Comparison of ENCODE assay signal across 19 mouse cellular contexts in genomic region chr7:36091132-36091531, GRCm38 (mm10).
"Had no signal": no experiment of that assay in that cellular context is flagged by ENCODE, and none has a peak within 500 bp of the region (broad histone marks: within the 10 kb centered on the region; RNA-seq: fewer than 3 reads in every experiment).

No protein-coding gene starts in this region.

- H3K9ac ChIP-seq: limb, embryonic 13.5 days; liver, embryonic 12.5 days; liver, embryonic 15.5 days; midbrain, embryonic 12.5 days; midbrain, embryonic 15.5 days; neural tube, embryonic 12.5 days; neural tube, embryonic 15.5 days had no signal

- H3K4me1 ChIP-seq: liver, embryonic 12.5 days; liver, embryonic 15.5 days; neural tube, embryonic 12.5 days; neural tube, embryonic 15.5 days had no signal

- ATAC-seq: liver, embryonic 12.5 days; midbrain, embryonic 15.5 days had no signal

- H3K9me3 ChIP-seq: limb, embryonic 13.5 days; liver, embryonic 15.5 days; midbrain, embryonic 12.5 days; midbrain, embryonic 15.5 days; neural tube, embryonic 12.5 days; neural tube, embryonic 15.5 days had no signal

- H3K4me2 ChIP-seq: liver, embryonic 12.5 days; liver, embryonic 15.5 days; midbrain, embryonic 12.5 days; midbrain, embryonic 15.5 days; neural tube, embryonic 12.5 days; neural tube, embryonic 15.5 days had no signal

- H3K27me3 ChIP-seq: limb, embryonic 13.5 days; liver, embryonic 12.5 days; liver, embryonic 15.5 days; midbrain, embryonic 12.5 days; midbrain, embryonic 15.5 days; neural tube, embryonic 12.5 days; neural tube, embryonic 15.5 days had no signal

- DNase-seq: kidney, postnatal 14 days; left cerebral cortex, postnatal 4 days; liver; lung, adult 2 months; right cerebral cortex, adult 18-20 months; right cerebral cortex, postnatal 14 days; right cerebral cortex, postnatal 4 days; thymus, adult 2 months; thymus, postnatal 14 days; thymus, postnatal 4 days had no signal

- H3K36me3 ChIP-seq: limb, embryonic 13.5 days; liver, embryonic 12.5 days; liver, embryonic 15.5 days; midbrain, embryonic 12.5 days; midbrain, embryonic 15.5 days; neural tube, embryonic 12.5 days; neural tube, embryonic 15.5 days had no signal

- H3K4me3 ChIP-seq: limb, embryonic 13.5 days; liver, embryonic 12.5 days; liver, embryonic 15.5 days; midbrain, embryonic 12.5 days; midbrain, embryonic 15.5 days; neural tube, embryonic 12.5 days; neural tube, embryonic 15.5 days had no signal

- H3K27ac ChIP-seq: limb, embryonic 13.5 days; liver, embryonic 12.5 days; liver, embryonic 15.5 days; macrophage; midbrain, embryonic 12.5 days; midbrain, embryonic 15.5 days; neural tube, embryonic 12.5 days; neural tube, embryonic 15.5 days; stomach, postnatal 0 days had no signal
